Mouse (Mus musculus) embryonic facial prominence, embryonic 10.5 days (tissue): Measurements from ENCODE around the gene S1pr2. TPM values are rescaled to one million over a fixed set of nuclear protein-coding genes. Genes with fewer than 3 reads are reported as not detected.

Experiments
- DNase-seq: peaks from one replicate; pipeline ENCODE4 v3.0.0-alpha.2; 2017; ENCODE audit warnings: low spot score
- H3K27ac ChIP-seq: fragments of 300-500 bp; sonication (generic); replicated peaks from 2 replicates; pipeline ENCODE4 v1.5.1; 2016; ENCODE audit warnings: mild to moderate bottlenecking
- H3K27me3 ChIP-seq: fragments of 300-500 bp; sonication (generic); replicated peaks from 2 replicates; pipeline ENCODE4 v1.6.1; 2016; ENCODE audit warnings: low read depth, mild to moderate bottlenecking; ENCODE audit not compliant: poor library complexity, severe bottlenecking
- H3K36me3 ChIP-seq: fragments of 300-500 bp; sonication (generic); replicated peaks from 2 replicates; pipeline ENCODE4 v1.6.1; 2016; ENCODE audit warnings: mild to moderate bottlenecking, moderate library complexity
- H3K4me1 ChIP-seq: fragments of 300-500 bp; sonication (generic); 2 replicates; pipeline ENCODE4 v1.6.1; 2016
- H3K4me3 ChIP-seq: fragments of 300-500 bp; sonication (generic); 2 replicates; pipeline ENCODE4 v1.5.1; 2016; ENCODE audit warnings: mild to moderate bottlenecking, moderate library complexity
- H3K9me3 ChIP-seq: fragments of 300-500 bp; sonication (generic); 2 replicates; pipeline ENCODE4 v1.6.1; 2016; ENCODE audit warnings: mild to moderate bottlenecking
- WGBS: fragments of 180-500 bp; shearing (Covaris S2); methylation state at CpG from one replicate; pipeline ENCODE4 v1.1.7; 2016; 5-methylcytosine and 5-hydroxymethylcytosine counted together
- polyA plus RNA-seq: library from polyadenylated mRNA; unstranded; fragments of >200 nt; fragmentation: Nextera tagmentation; extraction: Ambion mirVana; gene quantifications from 2 replicates; pipeline ENCODE4 v1.2.1, GENCODE M21; 2016

Gene S1pr2
- polyA plus RNA-seq = 38.2 and 42.8 TPM in 2 replicates

DNA sequence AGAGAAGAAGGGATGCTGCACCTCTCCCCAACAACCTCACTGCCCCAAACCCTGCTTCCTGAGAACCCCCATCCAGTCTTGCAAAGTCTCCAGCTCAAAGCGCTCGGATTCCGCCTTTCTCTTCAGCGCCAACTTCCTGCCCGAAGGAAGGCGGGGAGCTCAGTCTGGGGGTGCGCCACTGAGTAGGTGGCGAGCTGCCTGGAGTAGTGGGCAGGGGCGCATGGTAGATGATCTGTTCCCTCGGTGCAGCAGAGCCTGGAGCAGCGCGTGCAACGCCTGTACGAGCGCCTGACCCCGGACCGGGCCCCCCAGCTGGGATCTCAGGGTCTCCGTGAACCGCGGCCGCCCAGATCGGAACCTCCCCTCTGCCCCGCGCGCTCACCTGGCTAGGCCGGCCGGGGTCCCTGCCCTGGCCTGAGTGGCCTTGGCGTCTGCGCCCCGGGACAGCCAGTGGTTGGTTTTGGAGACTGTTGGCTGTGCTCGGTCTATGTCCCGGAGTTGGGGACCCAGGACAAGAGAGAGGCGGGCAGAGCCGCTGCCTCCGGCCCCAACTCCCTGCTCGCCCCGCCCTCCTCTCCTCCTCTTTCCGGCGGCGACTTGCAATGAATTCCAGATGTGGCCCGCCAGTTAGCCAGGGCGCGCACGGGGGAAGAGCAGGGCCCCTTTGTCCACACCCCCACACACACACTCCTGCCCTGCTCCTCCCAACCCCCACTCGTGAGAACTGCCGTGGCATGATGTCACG, at the start of gene S1pr2:
S1pr2 (minus strand) TSS at position 566 of the 745 bp plus-strand sequence.
- peaks cover 75% of the 10 kb centered on the region for H3K4me1 ChIP-seq

DNA sequence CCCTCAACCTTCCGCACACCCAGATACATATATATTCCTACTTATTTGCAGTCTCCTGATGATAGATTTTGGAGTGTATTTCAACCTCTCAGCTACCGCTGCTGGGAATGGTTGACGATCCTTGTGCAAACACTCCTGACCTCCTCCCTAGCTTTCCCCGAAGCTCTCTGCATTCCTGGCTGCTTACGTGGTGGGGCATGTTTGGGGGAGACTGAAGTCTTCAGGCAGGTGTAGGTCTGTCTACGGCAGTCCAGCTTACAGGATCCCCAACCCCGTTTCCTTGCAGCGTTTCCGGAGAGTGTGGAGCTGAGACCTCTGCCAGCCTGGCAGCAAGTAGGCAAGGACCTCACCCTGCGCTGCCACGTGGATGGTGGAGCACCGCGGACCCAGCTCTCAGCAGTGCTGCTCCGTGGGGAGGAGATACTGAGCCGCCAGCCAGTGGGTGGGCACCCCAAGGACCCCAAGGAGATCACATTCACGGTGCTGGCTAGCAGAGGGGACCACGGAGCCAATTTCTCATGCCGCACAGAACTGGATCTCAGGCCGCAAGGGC, 48.8 kb upstream of the S1pr2 start:
- Histone ChIP-seq H3K4me3 (no peak overlapping the region), H3K27ac (no peak overlapping the region), H3K36me3 (no peaks in the 10 kb centered on the region), H3K9me3 (no peaks in the 10 kb centered on the region), H3K4me1 (peaks cover 21% of the 10 kb centered on the region), H3K27me3 (peaks cover 59% of the 10 kb centered on the region)
- WGBS = 74% methylated on average over 19 of the region's 19 CpGs
- no peak for DNase-seq

More for the DNA sequence above, at the start of gene S1pr2:
- DNase-seq = peak; percentile 96
- Histone ChIP-seq H3K36me3 (no peaks in the 10 kb centered on the region), H3K27me3 (no peaks in the 10 kb centered on the region), H3K27ac (peak within 1 kb of the TSS; percentile 98), H3K9me3 (no peaks in the 10 kb centered on the region), H3K4me3 (peak within 1 kb of the TSS; percentile 93)
- under 1% methylated on average over 47 of the region's 47 CpGs for WGBS

DNA sequence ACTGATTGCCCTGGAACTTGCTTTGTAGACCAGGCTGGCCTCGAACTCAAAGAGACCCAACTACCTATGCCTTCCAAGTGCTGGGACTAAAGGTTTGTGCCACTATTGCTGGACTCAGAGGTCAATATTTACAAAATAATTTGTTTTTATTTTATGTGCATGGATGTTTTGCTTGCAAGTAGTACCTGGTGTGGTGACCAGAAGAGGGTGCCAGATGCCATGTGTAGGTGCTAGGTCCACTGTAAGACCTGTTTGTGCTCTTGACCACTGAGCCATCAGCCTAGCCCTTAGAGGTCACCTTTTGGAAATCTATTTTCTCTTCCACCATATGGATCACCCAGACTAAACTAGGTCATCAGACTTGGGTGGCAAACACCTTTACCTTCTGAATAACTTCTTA, 46.1 kb upstream of the S1pr2 start:
- H3K4me3 ChIP-seq = no peak overlapping the region
- WGBS = 84% methylated on average over 1 of the region's 1 CpGs
- no peaks in the 10 kb centered on the region for H3K36me3 ChIP-seq
- no peaks in the 10 kb centered on the region for H3K4me1 ChIP-seq
- H3K27me3 ChIP-seq = peaks cover 56% of the 10 kb centered on the region
- no peak overlapping the region for H3K27ac ChIP-seq
- H3K9me3 ChIP-seq = no peaks in the 10 kb centered on the region
- DNase-seq = no peak

DNA sequence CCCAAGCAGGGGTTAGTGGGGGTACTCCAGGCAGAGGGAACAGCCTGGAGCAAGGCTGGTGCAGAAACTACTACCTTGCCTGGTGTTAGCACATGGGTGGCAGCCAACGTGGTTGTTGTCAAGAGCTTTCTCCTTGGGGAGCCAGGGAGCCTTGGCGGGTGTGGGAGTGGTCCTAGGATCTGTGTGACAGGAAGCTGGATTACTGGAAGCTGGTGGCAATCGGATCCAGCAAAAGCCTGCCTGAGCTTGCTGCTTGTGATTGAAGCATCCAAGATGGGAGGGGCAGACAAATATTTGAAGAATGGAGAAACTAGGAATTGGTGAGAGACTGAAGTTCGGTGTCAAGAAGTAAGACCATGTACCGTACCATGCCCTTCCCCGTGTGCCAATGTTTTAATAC, 45.7 kb upstream of the S1pr2 start:
- WGBS = 65% methylated on average over 6 of the region's 6 CpGs
- no peaks in the 10 kb centered on the region for H3K36me3 ChIP-seq
- no peak overlapping the region for H3K4me3 ChIP-seq
- H3K27me3 ChIP-seq = peaks cover 56% of the 10 kb centered on the region
- no peaks in the 10 kb centered on the region for H3K9me3 ChIP-seq
- H3K27ac ChIP-seq = no peak overlapping the region
- DNase-seq = no peak
- peaks cover under 1% of the 10 kb centered on the region; the same call in 1 of the 2 replicates for H3K4me1 ChIP-seq

DNA sequence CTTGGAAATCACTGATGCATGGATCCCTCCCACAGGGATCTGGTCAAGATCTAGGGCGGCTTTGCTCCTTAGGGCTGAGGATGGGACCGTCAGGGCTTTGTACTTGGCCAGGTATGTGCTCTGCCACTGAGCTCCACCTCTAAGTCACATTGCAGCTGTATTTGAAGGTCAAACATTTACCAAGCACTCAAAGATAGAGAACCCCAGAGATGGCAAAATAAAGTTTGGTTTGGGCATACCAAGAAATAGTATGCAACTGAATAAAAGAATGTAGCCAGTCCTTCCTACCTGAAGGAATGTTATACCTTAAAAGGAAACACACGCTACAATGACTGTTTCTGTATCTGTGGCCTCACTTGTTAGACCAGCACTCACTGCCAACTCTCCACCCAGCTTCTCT, 44.8 kb upstream of the S1pr2 start:
- peaks cover 56% of the 10 kb centered on the region for H3K27me3 ChIP-seq
- H3K27ac ChIP-seq = no peak overlapping the region
- H3K4me1 ChIP-seq = peaks cover 7% of the 10 kb centered on the region
- no peak overlapping the region for H3K4me3 ChIP-seq
- 72% methylated on average over 3 of the region's 3 CpGs for WGBS
- no peaks in the 10 kb centered on the region for H3K9me3 ChIP-seq
- no peak for DNase-seq
- H3K36me3 ChIP-seq = no peaks in the 10 kb centered on the region

DNA sequence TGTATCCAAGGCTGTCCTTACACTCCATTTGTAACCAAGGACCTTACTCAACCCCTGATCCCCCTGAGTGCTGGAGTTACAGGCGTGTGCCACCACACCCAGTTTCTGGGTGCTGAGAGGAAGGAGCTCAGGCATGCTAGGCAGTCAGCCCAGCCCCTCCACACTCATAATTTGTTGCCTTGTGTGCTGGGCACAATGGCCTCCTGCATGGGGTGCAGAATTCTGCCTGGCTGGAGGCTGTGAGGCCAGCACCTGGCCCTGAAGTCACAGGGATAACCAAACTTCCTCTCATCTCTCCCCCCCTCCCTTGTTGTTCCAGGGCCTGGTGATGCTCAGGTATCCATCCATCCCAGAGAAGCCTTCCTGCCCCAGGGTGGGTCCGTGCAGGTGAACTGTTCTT, 42.0 kb upstream of the S1pr2 start:
- H3K27me3 ChIP-seq = peaks cover 70% of the 10 kb centered on the region
- WGBS = 74% methylated on average over 2 of the region's 2 CpGs

DNA sequence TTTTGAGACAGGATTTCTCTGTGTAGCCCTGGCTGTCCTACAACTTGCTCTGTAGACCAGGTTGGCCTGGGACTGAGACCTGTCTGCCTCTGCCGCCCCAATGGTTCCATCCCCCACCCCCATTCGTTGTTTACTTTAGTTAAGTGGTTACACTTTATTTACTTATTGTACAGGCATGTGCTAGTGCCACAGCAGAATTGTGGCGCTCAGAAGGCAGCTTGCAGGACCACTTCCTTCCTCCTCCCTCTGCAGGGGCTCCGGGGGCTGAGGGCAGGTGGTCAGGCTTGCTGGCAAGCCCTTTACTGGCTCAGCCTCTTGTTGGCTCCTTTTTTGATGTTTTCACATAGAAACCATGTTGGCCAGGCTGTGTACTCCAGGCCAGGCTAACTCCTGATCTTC, 40.6 kb upstream of the S1pr2 start:
- H3K4me1 ChIP-seq = peaks cover 27% of the 10 kb centered on the region
- no peaks in the 10 kb centered on the region for H3K9me3 ChIP-seq
- peaks cover 76% of the 10 kb centered on the region for H3K27me3 ChIP-seq
- H3K27ac ChIP-seq = no peak overlapping the region
- DNase-seq = no peak
- H3K36me3 ChIP-seq = no peaks in the 10 kb centered on the region
- peak overlapping the region; percentile 49 for H3K4me3 ChIP-seq
- 35% methylated on average over 4 of the region's 4 CpGs for WGBS

More for the DNA sequence above, 42.0 kb upstream of the S1pr2 start:
- Histone ChIP-seq H3K36me3 (no peaks in the 10 kb centered on the region), H3K4me1 (peaks cover 25% of the 10 kb centered on the region), H3K9me3 (no peaks in the 10 kb centered on the region), H3K27ac (no peak overlapping the region), H3K4me3 (no peak overlapping the region)
- DNase-seq = no peak

DNA sequence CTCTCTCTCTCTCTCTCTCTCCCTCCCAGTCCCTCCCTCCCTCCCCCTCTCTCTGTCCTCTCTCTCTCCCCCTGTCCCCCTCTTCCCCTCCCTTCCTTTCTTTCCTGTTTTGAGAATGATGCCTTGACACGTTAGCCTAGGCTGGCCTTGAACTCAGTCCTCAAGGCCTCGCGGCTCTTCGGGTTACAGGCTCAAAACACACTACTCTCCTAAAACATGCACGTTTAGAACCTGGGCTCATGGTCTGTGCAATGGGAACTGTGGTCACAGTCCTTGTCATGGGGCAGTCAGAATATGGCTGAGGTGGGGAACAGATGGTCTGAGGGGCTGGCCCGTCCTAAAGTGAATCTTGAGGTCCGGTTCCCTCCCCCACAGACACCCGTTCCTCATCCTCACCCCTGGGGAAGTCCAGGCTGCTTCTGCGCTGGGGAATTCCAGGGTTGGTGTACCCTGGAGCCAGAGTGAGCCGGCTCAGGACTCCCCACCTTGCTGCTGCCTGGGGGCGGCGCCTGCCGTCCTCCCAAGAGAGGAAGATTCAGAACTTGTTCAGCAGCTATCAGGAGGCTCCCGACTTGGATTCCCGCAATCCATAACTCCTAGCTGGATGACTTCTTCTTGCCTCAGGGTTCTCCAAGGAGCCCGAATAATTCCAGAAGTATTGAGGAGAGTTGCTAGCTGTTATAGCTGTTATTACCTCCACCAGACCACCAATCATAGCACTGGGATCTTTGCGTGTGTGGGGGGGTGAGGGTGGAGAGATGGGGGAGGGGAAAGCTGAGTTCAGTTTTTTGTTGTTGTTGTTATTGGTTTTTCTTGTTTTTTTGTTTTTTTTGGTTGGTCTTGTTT, 40.0 kb upstream of the S1pr2 start:
- peaks cover 71% of the 10 kb centered on the region for H3K27me3 ChIP-seq
- H3K27ac ChIP-seq = no peak overlapping the region; the same call in 1 of the 2 replicates
- no peaks in the 10 kb centered on the region for H3K9me3 ChIP-seq
- 6% methylated on average over 17 of the region's 17 CpGs for WGBS
- no peaks in the 10 kb centered on the region for H3K36me3 ChIP-seq
- peak overlapping the region; percentile 49 for H3K4me3 ChIP-seq
- peaks cover 30% of the 10 kb centered on the region for H3K4me1 ChIP-seq
- no peak for DNase-seq

DNA sequence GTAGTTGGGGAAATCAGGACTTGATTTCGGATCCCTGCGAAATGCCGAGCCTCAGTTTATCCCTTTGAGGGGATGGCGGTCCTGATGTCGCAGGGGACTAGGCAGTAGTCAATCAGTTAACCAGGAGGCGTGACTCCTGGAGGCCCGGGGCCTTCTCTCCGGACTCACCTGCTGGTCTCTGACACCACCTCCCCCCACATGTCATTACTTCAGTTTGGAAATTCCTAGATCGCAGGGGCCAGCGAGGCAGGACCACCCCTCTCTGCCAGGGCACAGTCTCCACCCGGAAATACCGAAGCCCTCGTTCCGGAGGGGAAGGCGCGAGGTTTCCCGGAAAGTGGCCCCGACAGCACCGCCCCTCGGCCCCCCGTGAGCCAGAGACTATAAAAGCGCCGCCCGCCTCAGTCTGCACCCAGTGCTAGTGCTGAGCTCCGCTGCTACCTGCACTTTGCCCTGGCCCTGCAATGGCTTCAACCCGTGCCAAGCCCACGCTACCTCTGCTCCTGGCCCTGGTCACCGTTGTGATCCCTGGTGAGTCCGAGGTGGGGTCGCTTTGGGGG, 39.1 kb upstream of the S1pr2 start, which contains the start of gene Icam1:
Icam1 (plus strand) TSS at position 415 of the 560 bp plus-strand sequence.
- H3K9me3 ChIP-seq = no peaks in the 10 kb centered on the region
- 1% methylated on average over 30 of the region's 30 CpGs for WGBS
- peaks cover 30% of the 10 kb centered on the region for H3K4me1 ChIP-seq
- no peaks in the 10 kb centered on the region for H3K36me3 ChIP-seq
- peak within 1 kb of the TSS; percentile 49 for H3K4me3 ChIP-seq
- DNase-seq = peak; percentile 57
- H3K27ac ChIP-seq = peak within 1 kb of the TSS; percentile 51; the same call in 1 of the 2 replicates
- peaks cover 71% of the 10 kb centered on the region for H3K27me3 ChIP-seq

DNA sequence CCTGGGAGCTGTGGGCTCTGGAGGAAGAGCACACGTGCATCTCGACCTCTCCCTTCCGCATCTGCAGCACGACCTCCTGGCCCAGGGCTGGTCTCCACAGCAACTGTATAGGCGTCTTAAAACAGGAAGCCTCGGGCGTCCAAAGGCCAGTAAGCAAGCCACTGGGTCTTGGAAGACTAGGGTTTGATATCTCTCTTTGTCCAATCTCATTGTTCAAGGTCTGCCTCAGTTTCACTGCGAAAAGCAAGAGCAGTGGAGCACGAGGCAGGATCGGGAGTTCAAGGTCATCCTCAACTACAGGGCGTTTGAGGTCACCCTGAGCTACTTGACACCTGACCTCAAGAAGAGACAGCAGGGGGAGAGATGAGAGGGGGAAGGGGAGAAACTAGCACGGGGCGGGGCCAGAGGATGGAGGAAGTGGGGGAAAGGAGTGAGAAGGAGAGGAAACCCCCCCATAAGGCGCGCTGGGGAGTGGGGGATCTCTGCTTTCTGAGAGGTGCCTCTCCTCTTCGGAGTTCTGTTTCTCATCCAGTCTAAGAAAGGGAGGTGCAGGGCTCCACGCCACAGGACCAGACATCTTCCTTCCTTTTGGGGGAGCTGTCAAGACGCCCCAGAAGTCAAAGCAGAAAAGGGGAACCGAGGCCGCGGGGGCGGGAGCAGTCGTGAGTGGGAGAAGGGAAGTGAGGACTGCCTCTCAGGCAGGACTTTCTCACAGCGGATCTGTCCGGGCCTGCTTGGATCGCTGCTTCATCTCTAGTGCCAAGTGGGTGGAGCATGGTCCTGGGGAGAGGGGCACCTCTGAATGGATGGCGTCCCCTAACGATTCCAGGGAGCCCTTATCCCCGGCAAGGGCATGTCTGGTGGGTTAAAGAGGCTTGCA, 38.4 kb upstream of the S1pr2 start:
- H3K4me1 ChIP-seq = peaks cover 30% of the 10 kb centered on the region
- peak overlapping the region; percentile 49 for H3K4me3 ChIP-seq
- peaks cover 67% of the 10 kb centered on the region for H3K27me3 ChIP-seq
- H3K9me3 ChIP-seq = no peaks in the 10 kb centered on the region
- peak; percentile 39 for DNase-seq
- no peaks in the 10 kb centered on the region for H3K36me3 ChIP-seq
- 3% methylated on average over 29 of the region's 29 CpGs for WGBS
- peak overlapping the region; percentile 51; the same call in 1 of the 2 replicates for H3K27ac ChIP-seq

DNA sequence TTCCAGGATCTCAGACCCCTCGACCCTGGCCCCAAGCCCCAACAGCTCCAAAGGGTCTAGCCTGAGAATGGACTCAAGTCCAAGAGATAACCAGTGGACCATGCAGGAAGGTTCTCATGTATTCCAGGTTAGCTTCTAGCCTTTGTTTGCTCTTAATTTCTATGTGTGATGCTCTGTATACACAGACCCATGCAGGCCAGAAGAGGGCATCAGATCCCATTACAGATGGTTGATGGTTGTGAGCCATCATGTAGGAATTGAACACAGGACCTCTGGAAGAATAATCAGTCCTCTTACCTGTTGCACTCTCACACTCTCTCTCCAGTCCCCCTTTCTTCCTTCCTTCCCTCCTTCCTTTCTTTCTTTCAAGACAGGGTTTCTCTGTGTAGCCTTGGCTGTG, 35.8 kb upstream of the S1pr2 start:
- no peak for DNase-seq
- 53% methylated on average over 1 of the region's 1 CpGs for WGBS
- Histone ChIP-seq H3K4me1 (peaks cover 30% of the 10 kb centered on the region), H3K27me3 (peaks cover 43% of the 10 kb centered on the region), H3K9me3 (no peaks in the 10 kb centered on the region), H3K27ac (0 out of 2 replicates have a peak overlapping the region, but pooled peaks have one; percentile 6), H3K36me3 (peaks cover 23% of the 10 kb centered on the region), H3K4me3 (no peak overlapping the region)
